Comparison of ENCODE assay signal across 13 mouse cellular contexts in the genomic region with DNA sequence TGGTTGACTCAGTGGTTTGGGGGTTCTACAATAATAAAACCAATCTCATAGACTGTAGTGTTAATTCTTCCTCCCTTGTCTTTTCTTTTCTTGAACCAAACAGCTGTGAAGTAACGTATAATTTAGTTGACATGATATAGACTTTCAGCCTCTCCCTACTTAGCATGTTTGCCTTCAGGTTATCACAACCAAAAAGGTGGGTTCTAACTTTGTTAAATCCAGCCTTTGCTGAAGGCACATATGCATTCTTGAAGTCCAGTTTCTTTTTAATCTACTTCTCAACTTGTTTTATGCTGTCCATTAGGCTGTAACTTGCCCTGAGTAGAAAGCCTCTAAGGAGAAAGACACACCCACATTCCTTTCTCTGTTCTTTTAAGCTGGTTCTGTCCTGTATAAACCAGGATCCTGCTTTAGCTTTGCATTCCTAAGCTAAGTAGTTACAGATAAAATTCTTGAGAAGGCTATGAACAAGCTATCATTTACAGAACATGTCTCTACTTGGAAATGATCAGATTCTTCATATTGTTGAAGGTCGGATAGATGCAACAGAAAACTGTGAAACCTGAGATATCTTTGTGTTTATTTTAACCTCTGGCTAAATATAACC. TPM values are rescaled to one million over a fixed set of nuclear protein-coding genes. Genes with fewer than 3 reads are reported as not detected.
DNase-seq lines count a peak whose midpoint lies in the region; ATAC-seq and TF ChIP-seq lines count a peak whose summit lies in the region.
"Had no signal": no experiment of that assay in that cellular context is flagged by ENCODE, and none has a peak within 500 bp of the region (broad histone marks: within the 10 kb centered on the region; RNA-seq: fewer than 3 reads in every experiment).

No protein-coding gene starts in this region.

- no peaks in the 10 kb centered on the region for H3K27me3 ChIP-seq in limb, embryonic 11.5 days (ENCODE audit: control insufficient read depth, insufficient read depth, low read length)
- H3K27me3 ChIP-seq in limb, embryonic 10.5 days (ENCODE audit: low read depth, poor library complexity, severe bottlenecking): no peaks in the 10 kb centered on the region
- no peaks in the 10 kb centered on the region for H3K27me3 ChIP-seq in intestine, embryonic 14.5 days (replicated peaks; ENCODE audit: control insufficient read depth, insufficient read depth, low read length)
- H3K27me3 ChIP-seq in stomach, embryonic 16.5 days (ENCODE audit: control insufficient read depth, insufficient read depth, low read length): no peaks in the 10 kb centered on the region
- no peaks in the 10 kb centered on the region for H3K27me3 ChIP-seq in midbrain, embryonic 14.5 days (ENCODE audit: control insufficient read depth, insufficient read depth, low read length)
- H3K27me3 ChIP-seq: neural tube, embryonic 13.5 days had no signal

- no peak overlapping the region for H3K9ac ChIP-seq in limb, embryonic 11.5 days (ENCODE audit: low read length)
- no peak overlapping the region for H3K9ac ChIP-seq in intestine, embryonic 14.5 days (ENCODE audit: low read length)
- H3K9ac ChIP-seq in stomach, embryonic 16.5 days (ENCODE audit: low read length): no peak overlapping the region
- H3K9ac ChIP-seq in midbrain, embryonic 14.5 days (replicated peaks; ENCODE audit: low read length): no peak overlapping the region
- H3K9ac ChIP-seq: neural tube, embryonic 13.5 days had no signal

- H3K4me2 ChIP-seq in limb, embryonic 11.5 days (ENCODE audit: low read depth, severe bottlenecking): no peak overlapping the region
- H3K4me2 ChIP-seq in intestine, embryonic 14.5 days (ENCODE audit: low read length): no peak overlapping the region
- H3K4me2 ChIP-seq in stomach, embryonic 16.5 days (ENCODE audit: low read depth, low read length): no peak overlapping the region
- H3K4me2 ChIP-seq in midbrain, embryonic 14.5 days (ENCODE audit: low read length): no peak overlapping the region
- H3K4me2 ChIP-seq: neural tube, embryonic 13.5 days had no signal

- no peaks in the 10 kb centered on the region for H3K4me1 ChIP-seq in limb, embryonic 11.5 days (ENCODE audit: control insufficient read depth, insufficient read depth, low read length)
- peaks cover under 1% of the 10 kb centered on the region; the same call in 1 of the 2 replicates for H3K4me1 ChIP-seq in limb, embryonic 10.5 days
- peaks cover 9% of the 10 kb centered on the region; the same call in 1 of the 2 replicates for H3K4me1 ChIP-seq in intestine, embryonic 14.5 days (replicated peaks; ENCODE audit: control insufficient read depth, insufficient read depth, low read length)
- H3K4me1 ChIP-seq in stomach, embryonic 16.5 days (ENCODE audit: control insufficient read depth, insufficient read depth, low read length): peaks cover 3% of the 10 kb centered on the region; the same call in 1 of the 2 replicates
- no peaks in the 10 kb centered on the region for H3K4me1 ChIP-seq in midbrain, embryonic 14.5 days (ENCODE audit: control insufficient read depth, insufficient read depth, low read length)

- H3K9me3 ChIP-seq in limb, embryonic 11.5 days (ENCODE audit: control insufficient read depth, low read length): no peaks in the 10 kb centered on the region
- H3K9me3 ChIP-seq in limb, embryonic 10.5 days (replicated peaks): no peaks in the 10 kb centered on the region
- H3K9me3 ChIP-seq in intestine, embryonic 14.5 days (ENCODE audit: control insufficient read depth, low read length): no peaks in the 10 kb centered on the region
- H3K9me3 ChIP-seq in stomach, embryonic 16.5 days (replicated peaks; ENCODE audit: control insufficient read depth, low read length): no peaks in the 10 kb centered on the region
- H3K9me3 ChIP-seq in midbrain, embryonic 14.5 days (ENCODE audit: control insufficient read depth, low read length): no peaks in the 10 kb centered on the region
- H3K9me3 ChIP-seq: neural tube, embryonic 13.5 days had no signal

- no peak overlapping the region for H3K27ac ChIP-seq in limb, embryonic 11.5 days (replicated peaks; ENCODE audit: low read depth, low read length)
- H3K27ac ChIP-seq in limb, embryonic 10.5 days: no peak overlapping the region
- H3K27ac ChIP-seq in intestine, embryonic 14.5 days (ENCODE audit: low read depth): no peak overlapping the region
- H3K27ac ChIP-seq in stomach, embryonic 16.5 days (ENCODE audit: low read length): no peak overlapping the region
- H3K27ac ChIP-seq in midbrain, embryonic 14.5 days (replicated peaks; ENCODE audit: low read depth, low read length): no peak overlapping the region
- no peak overlapping the region for H3K27ac ChIP-seq in gastrocnemius, adult 2 months
- H3K27ac ChIP-seq: left cerebral cortex, adult 2 months; neural tube, embryonic 13.5 days had no signal

- no peak overlapping the region for H3K4me3 ChIP-seq in limb, embryonic 11.5 days (ENCODE audit: low read depth, low read length)
- H3K4me3 ChIP-seq in limb, embryonic 10.5 days: no peak overlapping the region
- no peak overlapping the region for H3K4me3 ChIP-seq in intestine, embryonic 14.5 days (ENCODE audit: low read depth, low read length)
- no peak overlapping the region for H3K4me3 ChIP-seq in stomach, embryonic 16.5 days (replicated peaks; ENCODE audit: low read length)
- H3K4me3 ChIP-seq in midbrain, embryonic 14.5 days (replicated peaks; ENCODE audit: low read depth, low read length): no peak overlapping the region
- H3K4me3 ChIP-seq in gastrocnemius, adult 2 months: no peak overlapping the region
- H3K4me3 ChIP-seq: left cerebral cortex, adult 2 months; neural tube, embryonic 13.5 days had no signal

- no peak for TF ChIP-seq CTCF in gastrocnemius, adult 2 months (IDR thresholded peaks at IDR 0.05)

- no peak for DNase-seq in limb, embryonic 11.5 days (ENCODE audit: low spot score)
- DNase-seq in limb, embryonic 10.5 days (ENCODE audit: low spot score): no peak
- DNase-seq in embryo, embryonic 10 days (ENCODE audit: low spot score): peak; percentile 58
- no peak for DNase-seq in intestine, embryonic 14.5 days (ENCODE audit: low spot score)
- no peak for DNase-seq in midbrain, embryonic 14.5 days
- no peak for DNase-seq in gastrocnemius, adult 2 months
- DNase-seq: cerebellum, postnatal 25 days; right cerebral cortex, postnatal 25 days; thymus, postnatal 36 days had no signal

- H3K36me3 ChIP-seq in limb, embryonic 11.5 days (ENCODE audit: control insufficient read depth, insufficient read depth, low read length): no peaks in the 10 kb centered on the region
- no peaks in the 10 kb centered on the region for H3K36me3 ChIP-seq in limb, embryonic 10.5 days
- no peaks in the 10 kb centered on the region for H3K36me3 ChIP-seq in intestine, embryonic 14.5 days (ENCODE audit: control insufficient read depth, insufficient read depth, low read length)
- H3K36me3 ChIP-seq in stomach, embryonic 16.5 days (ENCODE audit: control insufficient read depth, insufficient read depth, low read length): no peaks in the 10 kb centered on the region
- no peaks in the 10 kb centered on the region for H3K36me3 ChIP-seq in midbrain, embryonic 14.5 days (ENCODE audit: control insufficient read depth, insufficient read depth, low read length)
- H3K36me3 ChIP-seq: neural tube, embryonic 13.5 days had no signal

- WGBS in limb, embryonic 11.5 days: 70% methylated on average over 2 of the region's 2 CpGs
- 71% methylated on average over 2 of the region's 2 CpGs for WGBS in limb, embryonic 10.5 days
- 40% methylated on average over 2 of the region's 2 CpGs for WGBS in intestine, embryonic 14.5 days
- WGBS in stomach, embryonic 16.5 days: 33% methylated on average over 2 of the region's 2 CpGs
- WGBS in midbrain, embryonic 14.5 days: 66% methylated on average over 2 of the region's 2 CpGs

- intact Hi-C loops in gastrocnemius, adult 2 months (cut with DNase I): no loop called here

- peak; percentile 56; the same call in 1 of the 2 replicates for ATAC-seq in limb, embryonic 11.5 days (ENCODE audit: insufficient number of reproducible peaks, low FRiP score, low TSS enrichment, low read depth)
- ATAC-seq in intestine, embryonic 14.5 days (replicated peaks; ENCODE audit: low FRiP score, low TSS enrichment, low read depth): 0 out of 2 replicates have a peak, but pooled peaks have one; percentile 60
- peak; percentile 80; the same call in 1 of the 2 replicates for ATAC-seq in stomach, embryonic 16.5 days (ENCODE audit: insufficient read depth, low FRiP score)
- no peak for ATAC-seq in midbrain, embryonic 14.5 days (ENCODE audit: low FRiP score, low TSS enrichment)
- ATAC-seq: hindbrain, embryonic 16.5 days had no signal

RNA-seq across cellular contexts. Expression of a gene that starts 8.0 kb away (rescaled TPM):
- polyA plus RNA-seq in limb, embryonic 11.5 days (2014; fragmentation: Nextera tagmentation; extraction: Ambion mirVana): 137 and 144 TPM in 2 replicates
- polyA plus RNA-seq in limb, embryonic 10.5 days (2016; fragmentation: Nextera tagmentation; extraction: Ambion mirVana): 101 and 122 TPM in 2 replicates
- polyA plus RNA-seq in intestine, embryonic 14.5 days (2014; fragmentation: Nextera tagmentation; extraction: Ambion mirVana): 101 and 121 TPM in 2 replicates
- polyA plus RNA-seq in stomach, embryonic 16.5 days (2015; fragmentation: Nextera tagmentation; extraction: Ambion mirVana): 108 and 114 TPM in 2 replicates
- 59.5 and 104 TPM in 2 replicates for polyA plus RNA-seq in midbrain, embryonic 14.5 days (2014; fragmentation: Nextera tagmentation; extraction: Ambion mirVana)
- total RNA-seq in gastrocnemius, adult 2 months (2021): 10 to 100 TPM; 21.0 to 24.3 TPM
